Mouse (Mus musculus) urinary bladder, postnatal 10 days (tissue): ENCODE data around the gene Myh11.

Experiments used
- DNase-seq: peaks from one replicate; pipeline ENCODE4 v3.0.0; 2022; ENCODE audit warnings: low spot score

The Myh11 gene

GRCm38 (mm10) chr16:14291223-14291622, at the start of gene Myh11:
Myh11 (minus strand) TSS chr16:14291372.
- DNase-seq = peak; percentile 66

GRCm38 (mm10) chr16:14328156-14328555, 37.0 kb upstream of the Myh11 start:
- DNase-seq = no peak

DNA sequence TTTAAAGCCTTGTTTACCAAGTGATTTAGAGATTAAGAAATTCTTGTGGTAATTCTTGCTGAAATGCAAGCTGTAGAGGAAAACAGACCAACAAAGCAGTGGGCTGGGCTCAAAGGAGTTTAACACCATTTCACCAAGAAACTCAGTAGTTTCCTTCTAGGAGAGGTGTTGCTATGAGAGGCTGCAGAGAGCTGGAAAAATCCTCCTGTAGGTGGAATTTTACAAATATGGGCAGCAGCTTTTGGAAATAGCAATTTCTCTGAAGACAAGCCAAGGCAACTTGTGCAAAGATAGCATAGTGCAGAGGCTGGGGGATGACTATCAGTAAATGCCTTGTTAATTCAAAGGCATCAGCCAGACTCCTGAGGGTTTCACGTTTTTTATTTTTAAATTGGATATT, 29.3 kb upstream of the Myh11 start:
- DNase-seq = no peak

- DNase-seq = no peak
Observed at GRCm38 (mm10) chr16:14319681-14320080, 28.5 kb upstream of the Myh11 start.

DNA sequence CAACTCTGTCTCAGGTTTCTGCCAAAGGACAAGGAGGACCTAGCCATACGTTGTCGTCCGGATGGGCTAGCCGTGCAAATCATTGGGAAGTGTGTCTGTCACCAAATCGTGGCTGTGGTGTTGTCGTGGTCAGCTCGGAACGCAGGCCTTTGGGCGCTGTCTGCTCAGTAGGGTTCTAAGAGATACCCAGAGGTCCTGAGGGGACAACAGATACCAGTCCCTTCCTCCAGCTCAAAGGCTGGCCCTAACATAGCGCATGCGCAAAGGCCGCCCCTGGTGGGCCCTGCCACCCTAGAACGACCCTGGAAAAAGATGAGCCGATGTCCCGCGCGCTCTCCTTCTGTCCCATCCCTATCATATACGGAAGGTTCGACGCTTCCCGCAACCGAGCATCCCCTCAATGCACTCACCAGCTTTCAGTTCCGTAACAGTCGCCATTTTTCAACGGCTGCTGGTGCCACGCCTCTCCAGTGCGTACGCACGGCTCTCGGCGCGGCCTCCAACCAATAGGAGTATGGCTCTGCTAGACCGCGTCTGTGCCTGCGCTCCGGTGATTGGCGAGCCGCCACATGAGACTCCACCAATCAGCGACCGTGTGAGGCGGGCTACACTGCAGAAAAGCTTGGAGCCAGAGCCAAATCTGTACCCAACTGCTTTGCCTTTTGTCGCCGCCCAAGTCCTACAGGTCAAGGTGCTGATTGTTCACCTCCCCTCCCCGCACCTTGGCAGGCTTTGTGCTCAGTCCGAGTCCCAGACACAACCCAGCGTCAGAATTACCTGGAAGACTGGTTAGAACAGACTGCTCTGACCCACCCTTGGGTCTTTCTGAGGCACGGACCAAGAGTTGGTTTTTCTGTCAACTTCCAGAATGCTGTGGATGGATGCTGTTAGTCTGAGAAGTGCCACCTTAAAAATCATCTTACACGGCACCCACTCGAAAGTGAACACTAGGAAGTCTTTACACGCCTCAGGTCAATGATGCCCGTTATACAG, 26.0 kb upstream of the Myh11 start, which contains the start of gene Fopnl:
Gene Fopnl (minus strand): TSS at position 522 of the 993 bp plus-strand sequence.
- peak; percentile 92 for DNase-seq

GRCm38 (mm10) chr16:14312914-14313313, 21.7 kb upstream of the Myh11 start:
- no peak for DNase-seq

- DNase-seq = no peak
Observed at GRCm38 (mm10) chr16:14311371-14311770, 20.2 kb upstream of the Myh11 start.

DNA sequence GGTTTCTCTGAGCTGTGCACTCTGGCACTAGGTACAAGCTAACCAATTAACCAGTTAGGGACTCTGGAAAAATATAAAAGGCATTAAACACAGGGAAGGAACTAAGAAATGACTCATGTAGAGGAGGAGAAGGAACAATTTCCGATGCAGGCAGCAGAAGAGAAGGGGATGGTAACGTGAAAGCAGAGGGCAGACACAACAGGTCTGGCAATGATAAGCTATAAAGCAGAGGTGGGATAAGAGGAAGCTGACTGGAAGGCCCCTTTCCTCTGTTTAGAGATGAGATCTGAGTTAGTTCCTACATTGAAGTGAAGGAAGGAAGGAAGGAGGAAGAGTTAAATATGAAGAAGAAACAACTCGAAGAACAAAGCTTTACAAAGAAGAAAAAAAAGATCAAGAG, 18.7 kb upstream of the Myh11 start:
- DNase-seq = no peak

DNA sequence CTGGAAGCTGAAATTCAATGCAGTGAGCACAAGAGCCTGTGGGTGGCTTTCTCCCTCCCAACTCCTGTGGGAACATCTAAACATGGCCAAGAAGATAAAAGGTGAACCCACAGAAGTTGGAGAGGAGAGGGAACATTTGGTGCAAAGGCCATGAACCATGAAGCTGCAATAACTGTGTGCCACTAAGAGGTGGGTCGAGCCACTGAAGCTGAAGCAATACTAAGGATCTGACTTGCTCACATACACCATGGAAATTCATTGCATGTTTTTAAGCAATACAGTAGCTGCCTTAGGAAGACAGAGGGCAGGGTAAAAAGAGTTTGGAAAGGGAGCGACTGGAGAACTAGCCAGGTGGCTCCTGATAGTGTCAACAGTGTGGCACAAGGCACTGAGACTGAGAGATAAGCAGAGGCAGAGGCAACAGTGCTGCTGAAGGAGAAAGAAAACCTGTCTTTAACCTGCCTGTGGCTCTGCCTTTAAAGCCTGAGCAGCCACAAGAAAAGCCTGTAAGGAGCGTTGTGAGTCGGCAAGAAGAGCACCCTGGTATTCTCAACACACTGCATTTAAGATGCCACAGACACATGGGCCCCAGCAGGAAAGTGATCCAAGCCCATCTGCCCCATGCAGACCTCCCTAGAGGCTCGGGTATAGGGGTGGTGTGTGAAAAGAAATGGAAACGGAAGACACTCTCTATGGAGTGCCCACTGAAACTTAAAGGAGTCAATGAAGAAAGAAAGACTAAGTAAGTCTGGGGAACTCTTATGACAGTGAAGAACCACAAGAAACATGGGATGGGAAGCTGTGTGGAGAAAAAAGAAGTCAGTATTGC, 17.3 kb upstream of the Myh11 start:
- no peak for DNase-seq

- no peak for DNase-seq
Observed at GRCm38 (mm10) chr16:14307373-14307772, 16.2 kb upstream of the Myh11 start.

DNA sequence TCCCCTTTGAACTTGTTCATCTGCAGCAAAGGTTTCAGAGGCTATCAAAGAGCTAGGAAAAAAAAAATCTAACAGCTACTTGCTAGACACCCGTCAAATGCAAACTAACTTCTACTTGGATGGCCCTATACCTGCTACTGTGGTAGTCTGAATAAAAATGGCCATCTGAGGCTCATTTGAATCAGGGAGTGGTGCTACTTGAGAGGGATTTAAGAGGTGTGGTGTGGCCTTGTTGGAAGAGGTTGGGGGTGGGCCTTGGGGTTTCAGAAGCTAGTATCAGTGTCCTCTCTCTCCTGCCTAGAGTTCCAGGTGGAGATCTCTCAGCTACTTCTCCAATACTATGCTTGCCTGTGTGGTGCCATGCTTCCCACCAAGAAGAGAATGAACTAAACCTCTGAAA, 15.3 kb upstream of the Myh11 start:
- DNase-seq = no peak

DNA sequence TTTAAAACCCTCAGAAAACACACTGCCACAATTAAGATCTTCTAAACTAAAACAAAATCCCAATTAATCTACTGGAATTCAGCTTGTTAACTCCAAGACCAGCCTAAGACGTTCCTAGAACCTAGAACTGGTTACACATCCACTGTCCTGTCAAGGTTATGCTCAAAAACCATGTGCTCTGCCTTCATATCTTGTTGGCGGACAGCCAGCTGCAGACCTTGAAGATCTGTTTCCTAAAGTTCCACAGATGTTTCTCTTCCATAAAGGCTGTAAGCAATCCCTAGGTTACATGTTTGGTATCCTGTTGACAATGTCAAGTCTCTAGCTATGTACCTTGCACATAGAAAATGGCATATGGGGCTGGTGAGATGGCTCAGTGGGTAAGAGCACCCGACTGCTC, 13.6 kb upstream of the Myh11 start:
- no peak for DNase-seq

DNA sequence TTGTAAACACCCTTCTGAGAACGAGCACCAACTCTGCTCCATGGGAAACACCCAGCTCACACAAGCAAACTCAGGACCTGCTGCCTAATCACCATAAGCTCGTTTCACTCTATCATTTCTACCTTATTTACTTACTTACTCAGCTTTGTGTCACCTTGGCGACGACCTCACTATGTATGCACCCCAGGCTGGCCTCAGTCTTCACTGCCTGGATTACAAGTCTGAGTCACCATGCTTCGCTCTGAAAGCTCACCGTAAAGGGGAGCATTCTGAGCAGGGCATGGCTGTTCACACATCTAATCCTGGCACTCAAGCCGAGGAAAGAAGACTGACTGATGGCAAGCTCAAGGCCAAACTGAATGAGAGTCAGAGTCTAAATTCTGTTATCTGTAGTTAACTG, 12.5 kb upstream of the Myh11 start:
- no peak for DNase-seq

DNA sequence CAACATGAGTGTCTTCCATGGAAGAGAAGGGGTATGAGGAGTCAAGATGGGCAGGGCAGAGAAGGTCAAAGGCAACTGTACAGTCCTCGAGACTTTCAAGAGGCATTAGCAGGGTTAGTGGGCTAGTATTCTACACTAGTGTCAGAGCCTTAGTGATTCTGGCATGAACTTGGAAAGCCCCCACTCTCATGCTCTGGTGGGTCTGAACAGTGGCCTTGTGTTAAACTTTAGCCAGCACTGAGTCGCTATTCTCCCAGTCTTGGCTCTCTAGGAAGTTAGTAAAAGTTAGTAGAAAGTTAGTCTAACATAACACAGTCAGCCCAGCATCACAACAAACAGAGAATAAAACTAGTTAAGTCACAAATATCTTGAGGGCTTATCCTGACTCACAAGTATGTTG, 12.0 kb upstream of the Myh11 start:
- no peak for DNase-seq

GRCm38 (mm10) chr16:14298461-14298860, 7.3 kb upstream of the Myh11 start:
- DNase-seq = no peak

- no peak for DNase-seq
Observed at GRCm38 (mm10) chr16:14297746-14298145, 6.6 kb upstream of the Myh11 start.

GRCm38 (mm10) chr16:14297137-14297536, 6.0 kb upstream of the Myh11 start:
- DNase-seq = no peak

GRCm38 (mm10) chr16:14296544-14297124, 5.5 kb upstream of the Myh11 start:
- DNase-seq = no peak

- no peak for DNase-seq
Observed at GRCm38 (mm10) chr16:14295291-14295690, 4.1 kb upstream of the Myh11 start.

DNA sequence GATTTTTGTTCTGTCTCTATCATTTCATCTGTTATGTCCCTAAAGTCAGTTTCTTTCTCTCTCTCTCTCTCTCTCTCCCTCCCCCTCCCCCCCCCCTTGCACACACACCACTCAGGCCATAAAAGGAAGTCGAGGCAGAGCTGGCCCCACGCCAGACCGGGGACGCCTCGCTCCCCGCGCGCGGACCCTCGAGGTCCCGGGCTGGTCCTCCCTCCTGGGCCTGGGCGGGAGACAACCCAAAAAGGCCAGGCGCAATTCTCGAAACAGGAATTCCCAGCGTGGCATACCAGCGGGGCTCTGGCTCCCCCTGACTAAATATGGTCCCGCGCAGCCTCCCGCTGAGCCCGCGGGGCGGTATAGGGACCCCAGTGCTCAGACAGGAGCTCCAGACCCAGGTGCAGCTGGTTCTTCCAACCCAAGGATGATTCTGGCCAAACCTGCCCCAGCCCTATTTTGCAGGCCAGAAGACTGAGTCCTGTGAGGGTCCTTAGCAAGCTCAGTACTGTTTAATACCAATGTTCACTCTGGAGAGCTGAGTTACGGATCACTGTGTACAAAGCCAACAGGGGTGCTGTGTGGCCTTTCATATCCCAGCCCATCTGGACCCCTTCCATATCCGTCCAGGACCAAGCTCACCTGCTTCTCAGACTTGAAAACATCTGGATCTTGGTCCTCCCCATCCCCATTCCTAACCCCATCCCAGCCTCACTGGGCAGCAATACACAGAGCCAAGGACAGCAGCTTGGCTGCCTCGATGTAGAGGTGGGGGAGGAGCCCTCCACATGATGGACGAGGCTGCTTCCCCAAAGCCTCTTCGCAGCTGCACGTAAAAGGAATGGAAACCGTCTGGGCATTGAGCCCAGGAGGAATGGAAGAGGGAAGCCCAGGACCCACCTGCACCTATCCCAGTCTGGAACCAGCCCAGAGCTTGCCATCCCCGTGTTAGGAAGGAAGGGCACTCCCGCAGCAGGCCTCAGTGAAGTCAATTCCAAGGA, 1.3 kb upstream of the Myh11 start:
- DNase-seq = peak; percentile 57

DNA sequence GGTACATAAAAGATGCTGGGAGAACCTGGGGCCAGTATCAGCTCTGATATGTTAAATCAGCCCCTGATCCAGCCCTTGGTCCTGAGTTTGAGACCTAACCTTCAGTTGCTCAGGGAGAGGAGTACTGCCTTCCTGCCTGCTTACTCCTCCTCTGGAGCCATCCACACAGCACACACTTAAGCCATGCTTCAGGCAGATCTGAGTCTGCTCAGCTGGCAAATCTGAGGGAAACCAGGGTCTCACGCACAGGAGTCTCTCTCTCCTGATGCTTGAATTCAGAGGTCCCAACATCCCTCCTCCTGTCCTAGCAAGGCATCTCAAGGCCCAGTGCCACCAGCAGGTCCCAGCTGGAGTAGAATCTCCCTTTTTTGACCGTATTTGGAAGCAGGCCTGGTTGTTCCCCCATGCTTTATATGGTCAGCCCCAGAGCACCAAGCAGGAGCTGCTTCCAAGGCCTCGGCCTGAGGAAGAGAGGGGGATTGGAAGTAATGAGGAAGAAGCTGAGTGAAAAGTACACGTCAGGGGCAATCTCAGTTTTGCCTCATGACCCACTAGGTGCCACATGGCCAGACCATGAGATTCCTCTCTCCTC, 18.7 kb downstream of the Myh11 start:
- DNase-seq = no peak
